ENCODE assay signal across 15 mouse cellular contexts in the genomic region with DNA sequence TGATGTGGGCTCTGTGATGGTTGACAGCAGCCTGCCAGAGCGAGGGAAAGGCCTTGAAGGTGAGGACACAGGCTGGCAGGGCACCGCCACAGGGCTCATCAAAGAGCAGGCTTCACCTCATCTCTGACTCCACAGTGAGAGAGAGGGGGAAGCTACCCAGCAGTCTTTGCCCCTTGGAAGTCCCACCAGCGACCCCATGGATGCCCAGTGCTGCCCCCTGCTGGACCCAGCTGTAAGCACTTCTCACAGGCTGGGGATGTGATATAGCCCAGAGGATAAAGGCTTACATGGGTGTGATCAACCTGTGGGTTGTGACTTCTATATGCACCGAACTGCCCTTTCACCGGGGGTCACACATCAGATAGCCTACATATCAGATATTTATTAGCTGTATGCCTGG.
DNase-seq lines count a peak whose midpoint lies in the region; ATAC-seq and TF ChIP-seq lines count a peak whose summit lies in the region.
"Had no signal": no experiment of that assay in that cellular context is flagged by ENCODE, and none has a peak within 500 bp of the region (broad histone marks: within the 10 kb centered on the region; RNA-seq: fewer than 3 reads in every experiment).

No protein-coding gene starts in this region.

- no peak overlapping the region for H3K27ac ChIP-seq in liver, adult 2 months (replicated peaks; ENCODE audit: insufficient read depth, low read depth, low read length)
- H3K27ac ChIP-seq in liver, embryonic 11.5 days (ENCODE audit: low read depth, low read length): no peak overlapping the region
- H3K27ac ChIP-seq in cortical plate, adult 2 months (ENCODE audit: insufficient read depth, low read length): no peak overlapping the region

- DNase-seq in CD4-positive, CD25-positive, alpha-beta regulatory T cell, adult 2 months (ENCODE audit: low read depth, low spot score): peak; percentile 51
- no peak for DNase-seq in liver, adult 2 months (ENCODE audit: extremely low read depth, low read depth, low spot score)
- DNase-seq in liver, embryonic 11.5 days (ENCODE audit: low spot score): no peak
- DNase-seq in A20 (ENCODE audit: low read depth, low spot score): peak; percentile 11
- DNase-seq in c-Kit-positive CD71-positive TER-119-positive erythroid progenitor cells, embryonic 14.5 days (ENCODE audit: low spot score): no peak
- no peak for DNase-seq in layer of hippocampus, postnatal 25 days (ENCODE audit: extremely low spot score in 1 of 2, low spot score in 1 of 2)
- DNase-seq: adrenal gland, adult 2 months; cerebellum, adult 11 months; kidney, postnatal 4 days; lung, adult 18-20 months had no signal

- WGBS in liver, adult 2 months: 95% methylated on average over 5 of the region's 5 CpGs
- 87% methylated on average over 5 of the region's 5 CpGs for WGBS in liver, embryonic 11.5 days

- no peak overlapping the region for H3K4me2 ChIP-seq in liver, embryonic 11.5 days
- H3K4me2 ChIP-seq: heart, embryonic 11.5 days had no signal

- peak; percentile 27; the same call in 1 of the 2 replicates for TF ChIP-seq CTCF in liver, adult 2 months (IDR thresholded peaks at IDR 0.05; ENCODE audit: low read depth, low read length)
- 0 out of 2 replicates have a peak, but pooled peaks have one; percentile 15 for TF ChIP-seq CTCF in cortical plate, adult 2 months (IDR thresholded peaks at IDR 0.05; ENCODE audit: extremely low read depth, insufficient read depth, low read length)

- H3K27me3 ChIP-seq in liver, adult 2 months (ENCODE audit: control insufficient read depth, insufficient read depth, low read length): no peaks in the 10 kb centered on the region
- H3K27me3 ChIP-seq in liver, embryonic 11.5 days (replicated peaks; ENCODE audit: control insufficient read depth, insufficient read depth, low read length): no peaks in the 10 kb centered on the region

- no peak for ATAC-seq in CD4-positive, CD25-positive, alpha-beta regulatory T cell, adult 4 months
- no peak for ATAC-seq in liver, embryonic 11.5 days (replicated peaks; ENCODE audit: low FRiP score)
- ATAC-seq: inflammation-experienced regulatory T-cells, adult 6 months had no signal

- no peaks in the 10 kb centered on the region for H3K4me1 ChIP-seq in liver, adult 2 months (ENCODE audit: control insufficient read depth, insufficient read depth, low read length)
- no peaks in the 10 kb centered on the region for H3K4me1 ChIP-seq in liver, embryonic 11.5 days (replicated peaks; ENCODE audit: control insufficient read depth, insufficient read depth, low read length)
- peaks cover 2% of the 10 kb centered on the region; the same call in 1 of the 2 replicates for H3K4me1 ChIP-seq in cortical plate, adult 2 months (ENCODE audit: control insufficient read depth, insufficient read depth, low read length)

- no peaks in the 10 kb centered on the region for H3K36me3 ChIP-seq in liver, adult 2 months (ENCODE audit: control insufficient read depth, insufficient read depth, low read length)
- H3K36me3 ChIP-seq in liver, embryonic 11.5 days (ENCODE audit: control insufficient read depth, insufficient read depth, low read length): no peaks in the 10 kb centered on the region; the same call in 1 of the 2 replicates

- H3K9me3 ChIP-seq in liver, embryonic 11.5 days (ENCODE audit: control insufficient read depth, low read length): no peaks in the 10 kb centered on the region

- TF ChIP-seq POLR2A in liver, adult 2 months (IDR thresholded peaks at IDR 0.05; ENCODE audit: extremely low read depth, insufficient read depth, low read length): no peak
- no peak for TF ChIP-seq POLR2A in cortical plate, adult 2 months (IDR thresholded peaks at IDR 0.05; ENCODE audit: extremely low read depth, insufficient read depth, low read length)

- H3K79me2 ChIP-seq in liver, adult 2 months (ENCODE audit: control insufficient read depth, insufficient read depth, low read length): no peaks in the 10 kb centered on the region

- no peak overlapping the region for H3K9ac ChIP-seq in liver, adult 2 months (ENCODE audit: low read depth, low read length)
- H3K9ac ChIP-seq in liver, embryonic 11.5 days (ENCODE audit: low read depth, low read length): no peak overlapping the region

- H3K4me3 ChIP-seq in liver, adult 2 months (ENCODE audit: insufficient read depth, low read depth, low read length): no peak overlapping the region
- H3K4me3 ChIP-seq in liver, embryonic 11.5 days (ENCODE audit: low read depth, low read length): no peak overlapping the region
- no peak overlapping the region for H3K4me3 ChIP-seq in cortical plate, adult 2 months (ENCODE audit: insufficient read depth, low read length)
- H3K4me3 ChIP-seq: myocyte had no signal

Comparison
In these comparisons a context has a peak if more than half of its experiments do, and no peak if none do; other contexts are left out.
1. DNase-seq: peak in CD4-positive, CD25-positive, alpha-beta regulatory T cell, adult 2 months (single experiment) and A20 (single experiment); none in liver, adult 2 months (single experiment), liver, embryonic 11.5 days (single experiment), c-Kit-positive CD71-positive TER-119-positive erythroid progenitor cells, embryonic 14.5 days (single experiment) and layer of hippocampus, postnatal 25 days (0 of 2).